Mouse (Mus musculus) forebrain, embryonic 15.5 days (tissue): ENCODE measurements at regions not wholly inside any gene's neighbourhood (a gene's known extent, or its start where the extent isn't known, plus 50 kb on each side); places are given as distances from the start of the nearest gene placed in this dataset.

Experiments used
- ATAC-seq: fragments of 200-750 bp; cut with Nextera tagmentation; replicated peaks from 2 replicates; pipeline ENCODE4 v1.8.0; 2017; ENCODE audit warnings: mild to moderate bottlenecking, moderate TSS enrichment, moderate library complexity
- H3K27ac ChIP-seq: fragments of 300-500 bp; sonication (generic); replicated peaks from 2 replicates; pipeline ENCODE4 v1.5.1; 2015; ENCODE audit warnings: mild to moderate bottlenecking, inconsistent platforms
- H3K27me3 ChIP-seq: fragments of 300-500 bp; sonication (generic); 2 replicates; pipeline ENCODE4 v1.6.1; 2015; ENCODE audit warnings: inconsistent platforms
- H3K36me3 ChIP-seq: fragments of 300-500 bp; sonication (generic); 2 replicates; pipeline ENCODE4 v1.6.1; 2015; ENCODE audit warnings: mild to moderate bottlenecking, inconsistent platforms
- H3K4me1 ChIP-seq: fragments of 300-500 bp; sonication (generic); 2 replicates; pipeline ENCODE4 v1.6.1; 2015; ENCODE audit warnings: inconsistent platforms
- H3K4me2 ChIP-seq: fragments of 300-500 bp; sonication (generic); replicated peaks from 2 replicates; pipeline ENCODE4 v1.6.1; 2015; ENCODE audit warnings: mild to moderate bottlenecking, inconsistent platforms
- H3K4me3 ChIP-seq: fragments of 300-500 bp; sonication (generic); 2 replicates; pipeline ENCODE4 v1.5.1; 2015; ENCODE audit warnings: mild to moderate bottlenecking, inconsistent platforms
- H3K9ac ChIP-seq: fragments of 300-500 bp; sonication (generic); replicated peaks from 2 replicates; pipeline ENCODE4 v1.6.1; 2015; ENCODE audit warnings: mild to moderate bottlenecking, inconsistent platforms
- H3K9me3 ChIP-seq: fragments of 300-500 bp; sonication (generic); 2 replicates; pipeline ENCODE4 v1.6.1; 2016; ENCODE audit warnings: inconsistent platforms
- WGBS: fragments of 180-500 bp; shearing (Covaris S2); methylation state at CpG from one replicate; pipeline ENCODE4 v1.1.7; 2015; ENCODE audit warnings: mixed read lengths; 5-methylcytosine and 5-hydroxymethylcytosine counted together

- no peak overlapping the region for H3K27ac ChIP-seq
- H3K27me3 ChIP-seq = no peaks in the 10 kb centered on the region
- H3K4me3 ChIP-seq = no peak overlapping the region
- no peaks in the 10 kb centered on the region for H3K4me1 ChIP-seq
- no peak overlapping the region for H3K4me2 ChIP-seq
- no peak overlapping the region for H3K9ac ChIP-seq
- no peaks in the 10 kb centered on the region for H3K9me3 ChIP-seq
- ATAC-seq = no peak
- WGBS = 79% methylated on average over 5 of the region's 5 CpGs
- H3K36me3 ChIP-seq = no peaks in the 10 kb centered on the region
Observed at GRCm38 (mm10) chr8:8772424-8772823, 82.1 kb upstream of the Arglu1 start.

GRCm38 (mm10) chr8:8770397-8770796 lies 80.1 kb upstream of the Arglu1 start:
- no peak for ATAC-seq
- H3K36me3 ChIP-seq = no peaks in the 10 kb centered on the region
- WGBS = 81% methylated on average over 8 of the region's 8 CpGs
- no peaks in the 10 kb centered on the region for H3K9me3 ChIP-seq
- H3K27ac ChIP-seq = no peak overlapping the region
- H3K9ac ChIP-seq = no peak overlapping the region
- no peaks in the 10 kb centered on the region for H3K27me3 ChIP-seq
- H3K4me3 ChIP-seq = no peak overlapping the region
- H3K4me2 ChIP-seq = no peak overlapping the region
- no peaks in the 10 kb centered on the region for H3K4me1 ChIP-seq

- Histone ChIP-seq H3K4me1 (no peaks in the 10 kb centered on the region), H3K27ac (no peak overlapping the region), H3K4me3 (no peak overlapping the region), H3K36me3 (no peaks in the 10 kb centered on the region), H3K4me2 (no peak overlapping the region), H3K9me3 (no peaks in the 10 kb centered on the region), H3K9ac (no peak overlapping the region), H3K27me3 (no peaks in the 10 kb centered on the region)
- ATAC-seq = no peak
- 69% methylated on average over 12 of the region's 12 CpGs for WGBS
Observed at GRCm38 (mm10) chr8:8762354-8762753, 72.0 kb upstream of the Arglu1 start.

GRCm38 (mm10) chr8:8758283-8758682 lies 68.0 kb upstream of the Arglu1 start:
- no peaks in the 10 kb centered on the region for H3K27me3 ChIP-seq
- H3K9me3 ChIP-seq = no peaks in the 10 kb centered on the region
- H3K4me2 ChIP-seq = no peak overlapping the region
- H3K9ac ChIP-seq = no peak overlapping the region
- H3K4me3 ChIP-seq = no peak overlapping the region
- 82% methylated on average over 8 of the region's 8 CpGs for WGBS
- H3K36me3 ChIP-seq = no peaks in the 10 kb centered on the region
- H3K4me1 ChIP-seq = no peaks in the 10 kb centered on the region
- no peak for ATAC-seq
- no peak overlapping the region for H3K27ac ChIP-seq

GRCm38 (mm10) chr8:8751208-8751607 lies 60.9 kb upstream of the Arglu1 start:
- Histone ChIP-seq H3K4me1 (no peaks in the 10 kb centered on the region), H3K27me3 (no peaks in the 10 kb centered on the region), H3K9me3 (no peaks in the 10 kb centered on the region), H3K4me3 (no peak overlapping the region), H3K4me2 (no peak overlapping the region), H3K9ac (no peak overlapping the region), H3K36me3 (no peaks in the 10 kb centered on the region), H3K27ac (no peak overlapping the region)
- ATAC-seq = no peak
- 94% methylated on average over 15 of the region's 15 CpGs for WGBS

- ATAC-seq = no peak
- H3K9me3 ChIP-seq = no peaks in the 10 kb centered on the region
- WGBS = 70% methylated on average over 1 of the region's 1 CpGs
Observed at GRCm38 (mm10) chr8:8746691-8747090, 56.4 kb upstream of the Arglu1 start.

GRCm38 (mm10) chr8:8745615-8746285 lies 55.4 kb upstream of the Arglu1 start:
- H3K36me3 ChIP-seq = no peaks in the 10 kb centered on the region
- no peak overlapping the region for H3K4me2 ChIP-seq
- 91% methylated on average over 9 of the region's 9 CpGs for WGBS
- no peaks in the 10 kb centered on the region for H3K4me1 ChIP-seq
- H3K27ac ChIP-seq = no peak overlapping the region
- H3K9ac ChIP-seq = no peak overlapping the region
- H3K4me3 ChIP-seq = no peak overlapping the region
- H3K27me3 ChIP-seq = no peaks in the 10 kb centered on the region
- H3K9me3 ChIP-seq = no peaks in the 10 kb centered on the region
- ATAC-seq = no peak

More at GRCm38 (mm10) chr8:8746691-8747090, 56.4 kb upstream of the Arglu1 start:
- no peak overlapping the region for H3K4me3 ChIP-seq
- no peaks in the 10 kb centered on the region for H3K36me3 ChIP-seq
- H3K27ac ChIP-seq = no peak overlapping the region
- no peaks in the 10 kb centered on the region for H3K27me3 ChIP-seq
- no peaks in the 10 kb centered on the region for H3K4me1 ChIP-seq
- no peak overlapping the region for H3K4me2 ChIP-seq
- no peak overlapping the region for H3K9ac ChIP-seq
